Mouse (Mus musculus): ENCODE measurements around the gene Syf2.

The Syf2 gene

GRCm38 (mm10) chr4:134968605-134968976 lies 37.9 kb downstream of the Syf2 start:
- in situ Hi-C loops (cut with MseI, MboI): no loop called here

GRCm38 (mm10) chr4:134975261-134975928 lies 44.7 kb downstream of the Syf2 start:
- in situ Hi-C loops (cut with MseI, MboI): no loop called here

GRCm38 (mm10) chr4:134975929-134976308 lies 45.2 kb downstream of the Syf2 start:
- in situ Hi-C loops (cut with MseI, MboI): no loop called here

GRCm38 (mm10) chr4:134978930-134979329 lies 48.2 kb downstream of the Syf2 start:
- in situ Hi-C loops (cut with MseI, MboI): no loop called here

GRCm38 (mm10) chr4:134981959-134982431 lies 51.3 kb downstream of the Syf2 start:
- in situ Hi-C loops (cut with MseI, MboI): no loop called here

- in situ Hi-C loops (cut with MseI, MboI): no loop called here
Observed at GRCm38 (mm10) chr4:134983136-134983535, 52.4 kb downstream of the Syf2 start.

GRCm38 (mm10) chr4:134984555-134984954 lies 53.9 kb downstream of the Syf2 start:
- in situ Hi-C loops (cut with MseI, MboI): no loop called here

GRCm38 (mm10) chr4:134985626-134986335 lies 55.1 kb downstream of the Syf2 start:
- in situ Hi-C loops (cut with MseI, MboI): no loop called here

GRCm38 (mm10) chr4:134986336-134986635 lies 55.6 kb downstream of the Syf2 start:
- in situ Hi-C loops (cut with MseI, MboI): no loop called here

- in situ Hi-C loops (cut with MseI, MboI): no loop called here
Observed at GRCm38 (mm10) chr4:134986963-134987362, 56.3 kb downstream of the Syf2 start.

All from mouse trophoblast stem cell (cell line).